Mouse (Mus musculus) spleen, adult 2 months (tissue): Measurements from ENCODE around the gene Cars2.

Experiments used
- CTCF ChIP-seq: fragments of 200-500 bp; IDR thresholded peaks from 2 replicates; pipeline ENCODE4 v1.5.1; 2011; ENCODE audit warnings: mild to moderate bottlenecking, inconsistent platforms; ENCODE audit not compliant: insufficient read depth, insufficient read length, insufficient replicate concordance; ENCODE audit errors: extremely low read depth
- POLR2A ChIP-seq: fragments of 200-500 bp; IDR thresholded peaks from 2 replicates; pipeline ENCODE4 v1.6.1; 2011; ENCODE audit warnings: low read depth, low read length, inconsistent platforms

- no peak for TF ChIP-seq POLR2A
- TF ChIP-seq CTCF: no peak
Observed at GRCm38 (mm10) chr8:11510971-11511370, 39.6 kb downstream of the Cars2 start.
